Comparison of ENCODE assay signal across 19 mouse cellular contexts in genomic region chr2:141416855-141417544, GRCm38 (mm10).
A peak's percentile ranks its signal among the peaks of the same experiment; 100 is the strongest.
DNase-seq lines count a peak whose midpoint lies in the region; ATAC-seq lines count a peak whose summit lies in the region.
"Had no signal": no experiment of that assay in that cellular context is flagged by ENCODE, and none has a peak within 500 bp of the region (broad histone marks: within the 10 kb centered on the region; RNA-seq: fewer than 3 reads in every experiment).

No protein-coding gene starts in this region.

- 56% methylated on average over 8 of the region's 8 CpGs for WGBS in neural tube, embryonic 11.5 days
- 35% methylated on average over 8 of the region's 8 CpGs for WGBS in hindbrain, embryonic 14.5 days
- 34% methylated on average over 8 of the region's 8 CpGs for WGBS in midbrain, embryonic 14.5 days
- 54% methylated on average over 8 of the region's 8 CpGs for WGBS in liver, embryonic 11.5 days

- H3K4me2 ChIP-seq in neural tube, embryonic 11.5 days (ENCODE audit: low read depth), result no peak overlapping the region
- H3K4me2 ChIP-seq in hindbrain, embryonic 14.5 days (replicated peaks), result no peak overlapping the region
- H3K4me2 ChIP-seq in midbrain, embryonic 14.5 days (ENCODE audit: low read length), result no peak overlapping the region
- no peak overlapping the region for H3K4me2 ChIP-seq in liver, embryonic 11.5 days
- H3K4me2 ChIP-seq: embryonic facial prominence, embryonic 15.5 days; limb, embryonic 15.5 days had no signal

- no peak overlapping the region for H3K9ac ChIP-seq in neural tube, embryonic 11.5 days (ENCODE audit: low read length)
- peak overlapping the region; percentile 12; the same call in 1 of the 2 replicates for H3K9ac ChIP-seq in hindbrain, embryonic 14.5 days
- no peak overlapping the region; the same call in 1 of the 2 replicates for H3K9ac ChIP-seq in midbrain, embryonic 14.5 days (replicated peaks; ENCODE audit: low read length)
- H3K9ac ChIP-seq in liver, embryonic 11.5 days (ENCODE audit: low read depth, low read length), result no peak overlapping the region
- H3K9ac ChIP-seq: embryonic facial prominence, embryonic 15.5 days; forebrain, postnatal 0 days; limb, embryonic 15.5 days had no signal

- peak; percentile 50; the same call in 1 of the 2 replicates for ATAC-seq in neural tube, embryonic 11.5 days (ENCODE audit: insufficient read depth, low FRiP score, low TSS enrichment)
- no peak; the same call in 1 of the 2 replicates for ATAC-seq in hindbrain, embryonic 14.5 days (ENCODE audit: low FRiP score)
- no peak for ATAC-seq in midbrain, embryonic 14.5 days (ENCODE audit: low FRiP score, low TSS enrichment)
- no peak for ATAC-seq in liver, embryonic 11.5 days (replicated peaks; ENCODE audit: low FRiP score)
- no peak for ATAC-seq in megakaryocyte-erythroid progenitor cell, adult 5-6 weeks (replicated peaks; ENCODE audit: low FRiP score, low TSS enrichment, poor library complexity, severe bottlenecking)
- ATAC-seq: forebrain, postnatal 0 days had no signal

- H3K27me3 ChIP-seq in neural tube, embryonic 11.5 days (ENCODE audit: control insufficient read depth, insufficient read depth, low read length), result no peaks in the 10 kb centered on the region
- H3K27me3 ChIP-seq in hindbrain, embryonic 14.5 days (ENCODE audit: control insufficient read depth, insufficient read depth, low read length), result no peaks in the 10 kb centered on the region
- H3K27me3 ChIP-seq in midbrain, embryonic 14.5 days (ENCODE audit: control insufficient read depth, insufficient read depth, low read length), result no peaks in the 10 kb centered on the region
- no peaks in the 10 kb centered on the region for H3K27me3 ChIP-seq in liver, embryonic 11.5 days (replicated peaks; ENCODE audit: control insufficient read depth, insufficient read depth, low read length)
- H3K27me3 ChIP-seq: embryonic facial prominence, embryonic 15.5 days; limb, embryonic 15.5 days had no signal

- no peaks in the 10 kb centered on the region for H3K9me3 ChIP-seq in neural tube, embryonic 11.5 days (ENCODE audit: control insufficient read depth, low read length)
- no peaks in the 10 kb centered on the region for H3K9me3 ChIP-seq in hindbrain, embryonic 14.5 days (ENCODE audit: control insufficient read depth, low read length)
- H3K9me3 ChIP-seq in midbrain, embryonic 14.5 days (ENCODE audit: control insufficient read depth, low read length), result no peaks in the 10 kb centered on the region
- no peaks in the 10 kb centered on the region for H3K9me3 ChIP-seq in liver, embryonic 11.5 days (ENCODE audit: control insufficient read depth, low read length)
- H3K9me3 ChIP-seq: embryonic facial prominence, embryonic 15.5 days; heart, embryonic 10.5 days; limb, embryonic 15.5 days had no signal

- no peaks in the 10 kb centered on the region for H3K36me3 ChIP-seq in neural tube, embryonic 11.5 days (ENCODE audit: control insufficient read depth, insufficient read depth, low read length)
- H3K36me3 ChIP-seq in hindbrain, embryonic 14.5 days (replicated peaks; ENCODE audit: control insufficient read depth, insufficient read depth), result no peaks in the 10 kb centered on the region
- no peaks in the 10 kb centered on the region for H3K36me3 ChIP-seq in midbrain, embryonic 14.5 days (ENCODE audit: control insufficient read depth, insufficient read depth, low read length)
- no peaks in the 10 kb centered on the region for H3K36me3 ChIP-seq in liver, embryonic 11.5 days (ENCODE audit: control insufficient read depth, insufficient read depth, low read length)
- H3K36me3 ChIP-seq: embryonic facial prominence, embryonic 15.5 days; heart, embryonic 10.5 days; limb, embryonic 15.5 days had no signal

- H3K27ac ChIP-seq in neural tube, embryonic 11.5 days (ENCODE audit: low read depth, low read length), result no peak overlapping the region
- H3K27ac ChIP-seq in hindbrain, embryonic 14.5 days, result peak overlapping the region; percentile 58
- H3K27ac ChIP-seq in midbrain, embryonic 14.5 days (replicated peaks; ENCODE audit: low read depth, low read length), result peak overlapping the region; percentile 62
- H3K27ac ChIP-seq in liver, embryonic 11.5 days (ENCODE audit: low read depth, low read length), result no peak overlapping the region
- H3K27ac ChIP-seq: embryonic facial prominence, embryonic 15.5 days; heart, embryonic 10.5 days; limb, embryonic 15.5 days had no signal

- peak; percentile 25 for DNase-seq in embryo, embryonic 11 days
- no peak for DNase-seq in embryo, embryonic 10 days (ENCODE audit: low spot score)
- peak; percentile 26 for DNase-seq in neural tube, embryonic 11.5 days (ENCODE audit: low spot score)
- no peak for DNase-seq in neural tube, embryonic 10.5 days (ENCODE audit: extremely low spot score, low spot score)
- no peak for DNase-seq in hindbrain, embryonic 14.5 days (ENCODE audit: low spot score)
- DNase-seq in midbrain, embryonic 14.5 days, result peak; percentile 57
- no peak for DNase-seq in liver, embryonic 11.5 days (ENCODE audit: low spot score)
- DNase-seq: forebrain, postnatal 0 days; gastrocnemius, postnatal 10 days; heart, postnatal 4 days; kidney, adult 9 months; kidney, postnatal 4 days; lung, adult 18-20 months; right cerebral cortex, adult 18-20 months; thymus, postnatal 4 days had no signal

- no peaks in the 10 kb centered on the region for H3K4me1 ChIP-seq in neural tube, embryonic 11.5 days (ENCODE audit: control insufficient read depth, insufficient read depth, low read length)
- H3K4me1 ChIP-seq in hindbrain, embryonic 14.5 days (replicated peaks; ENCODE audit: control insufficient read depth, insufficient read depth, low read length), result peaks cover 9% of the 10 kb centered on the region
- peaks cover 10% of the 10 kb centered on the region for H3K4me1 ChIP-seq in midbrain, embryonic 14.5 days (ENCODE audit: control insufficient read depth, insufficient read depth, low read length)
- H3K4me1 ChIP-seq in liver, embryonic 11.5 days (replicated peaks; ENCODE audit: control insufficient read depth, insufficient read depth, low read length), result no peaks in the 10 kb centered on the region
- H3K4me1 ChIP-seq: heart, embryonic 10.5 days; limb, embryonic 15.5 days had no signal

- H3K4me3 ChIP-seq in neural tube, embryonic 11.5 days (ENCODE audit: low read depth, low read length), result no peak overlapping the region
- no peak overlapping the region for H3K4me3 ChIP-seq in hindbrain, embryonic 14.5 days (replicated peaks; ENCODE audit: low read length)
- no peak overlapping the region for H3K4me3 ChIP-seq in midbrain, embryonic 14.5 days (replicated peaks; ENCODE audit: low read depth, low read length)
- H3K4me3 ChIP-seq in liver, embryonic 11.5 days (ENCODE audit: low read depth, low read length), result no peak overlapping the region
- H3K4me3 ChIP-seq: embryonic facial prominence, embryonic 15.5 days; heart, embryonic 10.5 days; limb, embryonic 15.5 days had no signal

Comparison
In these comparisons a context has a peak if more than half of its experiments do, and no peak if none do; other contexts are left out.
1. DNase-seq: peak in embryo, embryonic 11 days (single experiment), neural tube, embryonic 11.5 days (single experiment) and midbrain, embryonic 14.5 days (single experiment); none in embryo, embryonic 10 days (single experiment), neural tube, embryonic 10.5 days (single experiment), hindbrain, embryonic 14.5 days (single experiment) and liver, embryonic 11.5 days (single experiment).
2. H3K27ac ChIP-seq: peak in hindbrain, embryonic 14.5 days (single experiment) and midbrain, embryonic 14.5 days (single experiment); none in neural tube, embryonic 11.5 days (single experiment) and liver, embryonic 11.5 days (single experiment).